Mouse (Mus musculus): ENCODE measurements around the gene Tmem51.
"Not testable (repeated sequence)": the region's sequence is repeated elsewhere in the genome, so short reads cannot be mapped to it uniquely, and the experiment has no call there.

DNA sequence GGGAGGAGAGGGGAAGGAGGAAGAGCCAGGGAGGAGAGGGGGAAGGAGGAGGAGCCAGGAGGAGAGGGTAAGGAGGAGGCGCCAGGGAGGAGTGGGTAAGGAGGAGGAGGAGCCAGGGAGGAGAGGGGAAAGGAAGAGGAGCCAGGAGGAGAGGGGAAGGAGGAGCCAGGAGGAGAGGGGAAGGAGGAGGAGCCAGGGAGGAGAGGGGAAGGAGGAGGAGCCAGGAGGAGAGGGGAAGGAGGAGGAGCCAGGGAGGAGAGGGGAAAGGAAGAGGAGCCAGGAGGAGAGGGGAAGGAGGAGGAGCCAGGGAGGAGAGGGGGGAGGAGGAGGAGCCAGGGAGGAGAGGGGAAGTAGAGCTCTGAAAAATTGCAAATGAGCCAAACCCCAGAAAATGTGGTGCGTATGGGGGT, 90.0 kb downstream of the Tmem51 start:
- TF ChIP-seq ZKSCAN1 (IDR thresholded peaks at IDR 0.05; ENCODE audit: low read depth, low read length); EP300 (IDR thresholded peaks at IDR 0.05; ENCODE audit: low read depth in 1 of 2, low read length in 2 of 2); POLR2A (IDR thresholded peaks at IDR 0.05; ENCODE audit: control insufficient read depth in 1 of 2, insufficient read depth in 1 of 2, low read depth in 1 of 2, low read length in 2 of 2, poor library complexity in 1 of 2); CTCF (IDR thresholded peaks at IDR 0.05 in 2 of 3, conservative IDR thresholded peaks at IDR 0.05 in 1 of 3; ENCODE audit: control insufficient read depth in 1 of 3, insufficient read depth in 1 of 3, low read depth in 2 of 3, low read length in 3 of 3, poor library complexity in 1 of 3, severe bottlenecking in 1 of 3); GATA1 (IDR thresholded peaks at IDR 0.05; ENCODE audit: low read depth, low read length); UBTF (IDR thresholded peaks at IDR 0.05; ENCODE audit: borderline replicate concordance, insufficient read depth, low read depth, low read length); NELFE (IDR thresholded peaks at IDR 0.05; ENCODE audit: low read depth, low read length): not testable (repeated sequence)

Measured in MEL (cell line).